Mouse (Mus musculus) heart, postnatal 14 days (tissue): ENCODE results near the gene Pou1f1. TPM values are rescaled to one million over a fixed set of nuclear protein-coding genes. Genes with fewer than 3 reads are reported as not detected.
A peak's percentile ranks its signal among the peaks of the same experiment; 100 is the strongest.

Source experiments
- DNase-seq, 2 experiments: peaks; one replicate each; pipeline ENCODE4 v3.0.0; 2021 to 2022
- intact Hi-C: fragments of 180-260 bp; cut with DNase I; formaldehyde crosslinking; loops from one replicate; pipeline ENCODE4 v1.15.1; 2025
- long read RNA-seq, 2 experiments: library from polyadenylated mRNA; stranded (forward); transcript quantifications; one replicate each; pipeline ENCODE4 v2.0.0; 2021
- total RNA-seq, 2 experiments: library from RNA; stranded (reverse); gene quantifications; 2 replicates each; pipeline ENCODE4 v1.2.3; 2021

Gene Pou1f1
- not detected for total RNA-seq
- long read RNA-seq, experiment 1, result 0 reads
- long read RNA-seq, experiment 2, result 0 reads

- no peak for DNase-seq
- intact Hi-C loops, result no loop called here
Observed at GRCm38 (mm10) chr16:65520211-65520610, at the start of gene Pou1f1. Pou1f1 (plus strand) TSS chr16:65520511.

GRCm38 (mm10) chr16:65470650-65471049, 49.7 kb upstream of the Pou1f1 start:
- no peak for DNase-seq
- intact Hi-C loops, result loop anchor here (5.0 kb wide), 1 partner anchor 713 kb away; no protein-coding TSS in a partner anchor

- intact Hi-C loops, result loop anchor here (1.0 to 5.0 kb wide), 2 partner anchors 101 to 715 kb away; no protein-coding TSS in a partner anchor
- peak in 1 of 2 experiments; percentile 17 for DNase-seq
Observed at GRCm38 (mm10) chr16:65472472-65473001, 47.8 kb upstream of the Pou1f1 start.

- DNase-seq, result no peak
- intact Hi-C loops, result no loop called here
Observed at GRCm38 (mm10) chr16:65485726-65486125, 34.6 kb upstream of the Pou1f1 start.

GRCm38 (mm10) chr16:65496030-65496429, 24.3 kb upstream of the Pou1f1 start:
- intact Hi-C loops, result loop anchor here (5.0 kb wide), 1 partner anchor 589 kb away; no protein-coding TSS in a partner anchor

GRCm38 (mm10) chr16:65497049-65497448, 23.3 kb upstream of the Pou1f1 start:
- intact Hi-C loops, result loop anchor here (5.0 kb wide), 1 partner anchor 590 kb away; no protein-coding TSS in a partner anchor
- peak; percentile 16 to 29 for DNase-seq

More at GRCm38 (mm10) chr16:65496030-65496429, 24.3 kb upstream of the Pou1f1 start:
- DNase-seq, result no peak

- DNase-seq, result no peak
- intact Hi-C loops, result no loop called here
Observed at GRCm38 (mm10) chr16:65514223-65514622, 6.1 kb upstream of the Pou1f1 start.

- intact Hi-C loops, result no loop called here
- no peak for DNase-seq
Observed at GRCm38 (mm10) chr16:65526004-65526403, 5.7 kb downstream of the Pou1f1 start.

- intact Hi-C loops, result no loop called here
- DNase-seq, result no peak
Observed at GRCm38 (mm10) chr16:65526695-65527094, 6.4 kb downstream of the Pou1f1 start.

- no peak for DNase-seq
- intact Hi-C loops, result no loop called here
Observed at GRCm38 (mm10) chr16:65529589-65529988, 9.3 kb downstream of the Pou1f1 start.

GRCm38 (mm10) chr16:65531663-65532062, 11.4 kb downstream of the Pou1f1 start:
- intact Hi-C loops, result no loop called here
- no peak for DNase-seq

- intact Hi-C loops, result no loop called here
- DNase-seq, result peak in 1 of 2 experiments; percentile 43
Observed at GRCm38 (mm10) chr16:65533315-65533999, 13.1 kb downstream of the Pou1f1 start.

GRCm38 (mm10) chr16:65543676-65544293, 23.5 kb downstream of the Pou1f1 start:
- intact Hi-C loops, result no loop called here
- no peak for DNase-seq

GRCm38 (mm10) chr16:65548960-65549359, 28.6 kb downstream of the Pou1f1 start:
- intact Hi-C loops, result no loop called here
- no peak for DNase-seq

GRCm38 (mm10) chr16:65550814-65551213, 30.5 kb downstream of the Pou1f1 start:
- DNase-seq, result no peak
- intact Hi-C loops, result no loop called here

- intact Hi-C loops, result no loop called here
- DNase-seq, result no peak
Observed at GRCm38 (mm10) chr16:65554267-65554666, 34.0 kb downstream of the Pou1f1 start.

GRCm38 (mm10) chr16:65557369-65557768, 37.1 kb downstream of the Pou1f1 start:
- no peak for DNase-seq
- intact Hi-C loops, result no loop called here

GRCm38 (mm10) chr16:65559591-65559990, 39.3 kb downstream of the Pou1f1 start:
- DNase-seq, result no peak
- intact Hi-C loops, result no loop called here

GRCm38 (mm10) chr16:65560996-65561962, 41.0 kb downstream of the Pou1f1 start:
- DNase-seq, result no peak
- intact Hi-C loops, result no loop called here
